Mouse (Mus musculus) hindbrain, embryonic 16.5 days (tissue): ENCODE results near the gene Lgals8. TPM values are rescaled to one million over a fixed set of nuclear protein-coding genes. Genes with fewer than 3 reads are reported as not detected.
A peak's percentile ranks its signal among the peaks of the same experiment; 100 is the strongest.

ENCODE experiments used
- ATAC-seq: fragments of 200-750 bp; cut with Nextera tagmentation; 2 replicates; pipeline ENCODE4 v1.8.0; 2017; ENCODE audit warnings: moderate TSS enrichment, moderate library complexity
- H3K27ac ChIP-seq: fragments of 300-500 bp; sonication (generic); 2 replicates; pipeline ENCODE4 v1.5.1; 2014; ENCODE audit warnings: low read depth, mild to moderate bottlenecking, control low read depth, low read length, moderate library complexity
- H3K27me3 ChIP-seq: fragments of 300-500 bp; sonication (generic); replicated peaks from 2 replicates; pipeline ENCODE4 v1.6.1; 2014; ENCODE audit warnings: low read length; ENCODE audit not compliant: control insufficient read depth, insufficient read depth
- H3K36me3 ChIP-seq: fragments of 300-500 bp; sonication (generic); 2 replicates; pipeline ENCODE4 v1.6.1; 2014; ENCODE audit warnings: mild to moderate bottlenecking, low read length, moderate library complexity, mixed read lengths; ENCODE audit not compliant: control insufficient read depth, insufficient read depth
- H3K4me1 ChIP-seq: fragments of 300-500 bp; sonication (generic); 2 replicates; pipeline ENCODE4 v1.6.1; 2014; ENCODE audit warnings: low read depth, low read length; ENCODE audit not compliant: control insufficient read depth, insufficient read depth
- H3K4me2 ChIP-seq: fragments of 300-500 bp; sonication (generic); 2 replicates; pipeline ENCODE4 v1.6.1; 2014; ENCODE audit warnings: mild to moderate bottlenecking, low read length, control low read depth, moderate library complexity
- H3K4me3 ChIP-seq: fragments of 300-500 bp; sonication (generic); 2 replicates; pipeline ENCODE4 v1.5.1; 2014; ENCODE audit warnings: mild to moderate bottlenecking, low read length, control low read depth, moderate library complexity
- H3K9ac ChIP-seq: fragments of 300-500 bp; sonication (generic); 2 replicates; pipeline ENCODE4 v1.6.1; 2014; ENCODE audit warnings: low read depth, mild to moderate bottlenecking, control low read depth, low read length, moderate library complexity
- H3K9me3 ChIP-seq: fragments of 300-500 bp; sonication (generic); 2 replicates; pipeline ENCODE4 v1.6.1; 2014; ENCODE audit warnings: mild to moderate bottlenecking, low read length, moderate library complexity; ENCODE audit not compliant: control insufficient read depth
- WGBS: fragments of 180-500 bp; shearing (Covaris S2); extraction: QIAGEN DNeasy Blood & Tissue Kit; methylation state at CpG from one replicate; pipeline ENCODE4 v1.1.7; 2014; 5-methylcytosine and 5-hydroxymethylcytosine counted together
- polyA plus RNA-seq: library from polyadenylated mRNA; unstranded; fragments of >200 nt; fragmentation: Nextera tagmentation; extraction: Ambion mirVana; gene quantifications from 2 replicates; pipeline ENCODE4 v1.2.1, GENCODE M21; 2015

Gene Lgals8
- polyA plus RNA-seq, 1 experiment from 2014 or later: 26.0 TPM

DNA sequence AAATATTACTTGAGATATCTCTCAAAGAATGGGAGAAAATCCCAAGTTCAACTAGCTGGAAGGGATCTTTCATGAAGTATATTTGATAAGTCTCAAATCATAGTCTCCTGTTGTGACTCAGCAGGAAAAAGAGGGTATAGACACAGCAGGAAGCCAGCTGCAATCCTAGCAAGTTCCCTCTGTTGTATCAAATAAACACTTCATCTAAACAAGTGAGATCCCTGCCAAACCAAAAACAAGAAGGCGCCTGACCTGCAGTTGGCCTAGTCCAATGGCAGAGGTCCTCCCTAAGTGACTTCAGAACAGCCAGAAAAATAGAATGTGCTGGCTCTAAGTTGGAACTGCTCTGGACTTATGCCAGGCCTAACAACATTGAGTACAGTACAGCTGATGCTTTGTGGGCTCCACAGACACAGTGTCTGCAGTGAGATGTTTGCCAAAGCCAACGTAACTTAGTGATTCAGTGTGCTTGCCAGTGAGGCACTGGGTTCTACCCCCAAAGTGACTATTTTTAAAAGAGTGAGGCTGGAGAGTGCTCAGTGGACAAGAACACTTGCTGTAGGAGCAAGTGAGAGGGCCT lies 22.6 kb downstream of the Lgals8 start:
- Histone ChIP-seq H3K4me1 (no peaks in the 10 kb centered on the region), H3K4me2 (no peak overlapping the region), H3K4me3 (no peak overlapping the region), H3K36me3 (peaks cover 29% of the 10 kb centered on the region), H3K9me3 (no peaks in the 10 kb centered on the region), H3K9ac (no peak overlapping the region), H3K27me3 (no peaks in the 10 kb centered on the region), H3K27ac (no peak overlapping the region)
- WGBS: 51% methylated on average over 2 of the region's 2 CpGs
- peak; percentile 91 for ATAC-seq

DNA sequence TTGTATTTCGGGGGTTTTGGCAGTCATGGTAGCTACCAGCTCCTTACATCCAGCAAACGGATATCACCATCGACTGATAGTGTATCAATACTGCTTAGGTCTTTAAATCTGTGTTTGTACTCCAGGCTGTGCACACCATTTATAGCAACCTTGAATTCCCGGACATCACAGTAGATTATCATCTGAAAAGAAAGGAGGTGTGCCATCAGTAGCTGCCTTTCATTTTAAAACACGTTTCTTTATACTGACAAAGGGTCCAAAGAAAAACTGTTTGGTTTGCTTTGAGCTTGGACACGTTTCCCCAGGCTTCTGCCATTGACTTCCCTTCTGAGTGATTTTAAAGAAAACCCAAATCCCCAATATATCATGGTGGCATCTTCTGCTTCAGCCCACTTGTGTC lies 23.9 kb downstream of the Lgals8 start:
- H3K27ac ChIP-seq: no peak overlapping the region
- peaks cover 28% of the 10 kb centered on the region for H3K36me3 ChIP-seq
- no peaks in the 10 kb centered on the region for H3K27me3 ChIP-seq
- no peak overlapping the region for H3K4me3 ChIP-seq
- no peak overlapping the region for H3K9ac ChIP-seq
- H3K4me1 ChIP-seq: no peaks in the 10 kb centered on the region
- no peak overlapping the region for H3K4me2 ChIP-seq
- WGBS: 82% methylated on average over 6 of the region's 6 CpGs
- ATAC-seq: no peak
- H3K9me3 ChIP-seq: no peaks in the 10 kb centered on the region

DNA sequence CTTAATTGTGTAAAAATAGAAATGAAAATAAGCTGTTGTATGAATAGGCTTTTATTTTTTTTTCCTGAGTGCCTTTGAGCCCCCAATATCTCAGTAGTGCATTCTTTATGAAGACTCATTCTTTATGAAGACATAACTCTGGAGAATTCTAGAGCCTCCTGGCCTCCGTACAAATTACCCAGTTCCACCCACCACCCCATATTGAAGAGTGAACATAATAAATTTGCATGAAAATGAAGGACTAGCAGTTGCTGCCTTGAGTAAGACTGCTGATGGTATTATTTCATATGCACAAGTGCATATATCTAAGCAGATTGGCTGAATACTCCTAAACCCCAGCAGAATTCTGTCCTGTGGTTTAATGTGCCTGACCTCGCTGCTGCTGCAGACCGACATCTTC lies 25.2 kb downstream of the Lgals8 start:
- H3K36me3 ChIP-seq: peaks cover 40% of the 10 kb centered on the region
- no peak for ATAC-seq
- H3K4me3 ChIP-seq: no peak overlapping the region
- H3K9me3 ChIP-seq: no peaks in the 10 kb centered on the region
- no peaks in the 10 kb centered on the region for H3K27me3 ChIP-seq
- no peak overlapping the region for H3K9ac ChIP-seq
- H3K4me2 ChIP-seq: no peak overlapping the region
- no peak overlapping the region for H3K27ac ChIP-seq
- 87% methylated on average over 3 of the region's 3 CpGs for WGBS
- no peaks in the 10 kb centered on the region for H3K4me1 ChIP-seq

DNA sequence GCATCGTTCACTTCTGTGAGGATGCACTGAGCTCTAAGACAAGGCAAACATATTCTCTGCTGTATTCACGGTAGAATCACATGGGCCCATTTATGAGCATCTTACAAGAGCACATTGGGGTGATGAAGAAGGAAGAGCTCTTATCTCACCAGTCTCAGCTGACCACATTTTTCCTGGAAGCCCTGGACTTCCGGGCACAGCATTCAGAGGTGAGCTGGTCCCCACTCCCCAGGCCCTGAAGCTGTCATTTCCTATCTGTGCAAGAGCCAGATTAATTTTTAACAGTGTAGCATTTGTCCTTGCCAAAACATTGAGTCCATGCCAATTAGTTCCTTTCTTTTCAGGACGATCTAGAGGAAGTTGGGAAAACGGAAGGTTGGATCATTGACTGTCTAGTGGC lies 30.9 kb downstream of the Lgals8 start:
- H3K9ac ChIP-seq: no peak overlapping the region
- no peaks in the 10 kb centered on the region for H3K4me1 ChIP-seq
- no peak overlapping the region for H3K4me2 ChIP-seq
- H3K4me3 ChIP-seq: no peak overlapping the region
- H3K9me3 ChIP-seq: no peaks in the 10 kb centered on the region
- WGBS: 81% methylated on average over 5 of the region's 5 CpGs
- no peak for ATAC-seq
- H3K27ac ChIP-seq: no peak overlapping the region
- H3K36me3 ChIP-seq: peaks cover 57% of the 10 kb centered on the region
- no peaks in the 10 kb centered on the region for H3K27me3 ChIP-seq

DNA sequence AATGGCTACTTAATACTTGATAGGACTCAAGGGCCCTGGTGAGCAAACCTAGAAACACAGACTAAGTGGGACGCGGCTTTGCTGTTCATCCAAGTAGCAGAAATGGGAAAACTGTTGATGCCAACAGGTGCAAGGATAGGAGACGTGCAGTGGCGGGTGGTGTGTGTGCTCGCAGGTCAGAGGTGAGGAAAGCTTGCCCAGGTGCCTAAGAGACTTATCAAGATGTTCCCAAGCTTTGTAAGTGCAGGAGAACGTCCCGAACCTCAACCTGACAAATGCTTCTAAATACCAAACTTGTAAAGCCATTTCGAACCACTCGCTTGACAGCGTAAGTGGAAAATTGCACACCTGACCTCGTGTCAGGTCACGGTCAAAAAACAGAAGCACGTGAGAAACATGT lies 36.2 kb downstream of the Lgals8 start:
- no peaks in the 10 kb centered on the region for H3K27me3 ChIP-seq
- H3K4me3 ChIP-seq: no peak overlapping the region
- H3K9ac ChIP-seq: no peak overlapping the region
- WGBS: 98% methylated on average over 13 of the region's 13 CpGs
- H3K4me2 ChIP-seq: no peak overlapping the region
- peaks cover 43% of the 10 kb centered on the region for H3K36me3 ChIP-seq
- no peak overlapping the region for H3K27ac ChIP-seq
- ATAC-seq: no peak
- H3K9me3 ChIP-seq: no peaks in the 10 kb centered on the region
- no peaks in the 10 kb centered on the region for H3K4me1 ChIP-seq

DNA sequence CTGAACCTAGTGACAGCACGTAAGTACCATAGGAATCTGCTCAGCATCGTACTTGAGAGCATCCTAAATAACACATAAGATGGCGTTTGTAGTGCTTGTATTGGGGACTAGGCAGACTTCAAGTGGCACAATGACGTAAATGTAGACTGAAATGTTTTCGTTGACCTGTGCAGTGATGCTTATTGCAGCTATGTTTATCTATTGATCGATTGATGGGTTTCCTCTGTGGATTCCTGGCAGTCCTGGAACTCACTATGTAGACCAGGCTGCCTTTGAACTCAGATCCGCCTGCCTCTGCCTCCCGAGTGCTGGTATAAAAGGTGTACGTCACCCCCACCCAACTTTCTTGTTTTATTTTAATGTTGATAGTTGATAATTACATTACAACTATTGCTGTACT lies 44.1 kb downstream of the Lgals8 start:
- Histone ChIP-seq H3K9ac (no peak overlapping the region), H3K36me3 (peaks cover 50% of the 10 kb centered on the region), H3K4me2 (no peak overlapping the region), H3K4me3 (no peak overlapping the region), H3K27ac (no peak overlapping the region), H3K4me1 (no peaks in the 10 kb centered on the region), H3K27me3 (no peaks in the 10 kb centered on the region), H3K9me3 (no peaks in the 10 kb centered on the region)
- WGBS: 96% methylated on average over 9 of the region's 9 CpGs
- ATAC-seq: no peak

DNA sequence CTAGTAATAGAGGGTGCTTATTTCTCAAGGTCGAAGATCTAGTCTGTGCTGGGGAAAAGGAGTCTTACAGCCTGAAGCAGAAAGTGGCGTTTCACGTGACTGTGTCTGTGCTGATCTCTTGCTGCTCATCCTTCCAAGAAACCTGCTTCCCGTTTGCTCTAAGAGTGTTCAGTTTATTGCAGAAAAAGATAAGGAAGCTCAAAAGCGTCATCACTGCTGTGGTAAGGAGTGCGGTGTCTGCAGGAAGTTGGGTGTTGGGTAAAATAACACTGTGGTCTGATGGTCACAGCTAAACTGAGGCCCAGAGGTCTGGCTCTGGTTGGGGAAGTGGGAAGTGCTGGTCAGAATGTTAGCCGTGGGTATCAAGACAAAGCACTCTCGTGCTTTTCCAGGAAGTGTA lies 52.7 kb downstream of the Lgals8 start:
- no peak for ATAC-seq

DNA sequence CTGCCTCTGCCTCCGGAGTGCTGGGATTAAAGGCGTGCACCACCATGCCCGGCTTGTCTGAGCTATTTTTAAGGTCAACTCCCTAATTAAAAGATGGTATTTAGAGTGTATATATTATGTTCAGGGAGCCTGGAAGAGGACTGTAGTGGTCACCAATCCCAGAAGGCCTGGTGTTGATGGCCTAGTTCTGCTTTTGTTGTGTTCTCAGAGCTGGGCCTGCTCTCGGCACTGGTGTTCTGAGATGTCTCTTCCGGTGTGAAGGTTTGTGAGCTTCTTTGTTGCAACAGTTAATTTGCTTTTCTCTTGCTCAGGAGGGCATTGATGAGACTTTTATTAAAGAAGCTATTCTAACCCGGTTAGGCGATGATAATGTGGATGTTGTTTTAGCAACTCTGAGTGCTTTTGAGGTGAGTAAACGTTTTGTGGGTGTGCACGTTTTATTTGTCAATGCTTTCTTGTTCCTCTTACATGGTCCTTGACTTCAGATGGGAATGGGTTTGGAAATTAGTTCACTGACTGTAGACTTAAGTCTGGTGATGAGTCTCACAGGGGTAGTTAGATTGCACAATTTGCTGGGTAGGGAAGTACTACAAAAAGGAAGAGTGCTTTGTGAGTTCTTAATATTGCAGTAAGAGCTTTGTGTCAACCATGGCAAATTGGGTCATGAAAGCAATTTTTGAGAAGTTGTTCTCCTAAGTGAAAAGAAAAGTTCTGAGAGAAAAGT lies 56.2 kb downstream of the Lgals8 start:
- Histone ChIP-seq H3K9ac (no peak overlapping the region), H3K4me2 (no peak overlapping the region), H3K36me3 (peaks cover 28% of the 10 kb centered on the region), H3K4me1 (no peaks in the 10 kb centered on the region), H3K27me3 (no peaks in the 10 kb centered on the region), H3K27ac (no peak overlapping the region), H3K4me3 (no peak overlapping the region), H3K9me3 (no peaks in the 10 kb centered on the region)
- ATAC-seq: no peak
- 87% methylated on average over 9 of the region's 9 CpGs for WGBS

More for the DNA sequence above, 52.7 kb downstream of the Lgals8 start:
- Histone ChIP-seq H3K4me2 (no peak overlapping the region), H3K9ac (no peak overlapping the region), H3K27ac (no peak overlapping the region), H3K9me3 (no peaks in the 10 kb centered on the region), H3K27me3 (no peaks in the 10 kb centered on the region), H3K4me3 (no peak overlapping the region), H3K4me1 (no peaks in the 10 kb centered on the region), H3K36me3 (peaks cover 35% of the 10 kb centered on the region)
- 89% methylated on average over 8 of the region's 8 CpGs for WGBS

DNA sequence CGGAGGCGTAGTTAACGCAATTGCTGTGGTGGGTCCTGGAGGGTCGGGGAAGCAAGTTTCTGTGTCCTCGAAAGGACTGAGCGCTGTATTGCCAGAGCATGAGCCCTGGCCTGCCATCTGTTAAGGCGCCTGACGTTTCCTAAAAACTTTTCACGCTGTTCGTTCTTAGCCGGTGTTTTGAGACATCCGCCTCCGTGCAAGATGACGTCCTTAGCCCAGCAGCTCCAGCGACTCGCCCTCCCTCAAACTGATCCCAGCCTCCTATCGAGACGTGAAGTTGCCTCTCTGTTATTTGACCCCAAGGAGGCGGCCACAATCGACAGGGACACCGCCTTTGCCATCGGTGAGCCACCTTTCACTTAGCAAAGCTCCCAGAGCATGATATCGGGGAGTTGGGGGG lies 69.2 kb downstream of the Lgals8 start:
- Histone ChIP-seq H3K27ac (no peak overlapping the region), H3K9ac (peak overlapping the region; percentile 69)

More for the DNA sequence above, 69.2 kb downstream of the Lgals8 start:
- Histone ChIP-seq H3K36me3 (peaks cover 8% of the 10 kb centered on the region), H3K27me3 (no peaks in the 10 kb centered on the region), H3K4me2 (peak overlapping the region; percentile 98), H3K4me1 (peaks cover 7% of the 10 kb centered on the region), H3K9me3 (no peaks in the 10 kb centered on the region), H3K4me3 (peak overlapping the region; percentile 93)
- no peak; the same call in 1 of the 2 replicates for ATAC-seq
- whole genome bisulfite sequencing: under 1% methylated on average over 23 of the region's 23 CpGs
